In the genomic region with DNA sequence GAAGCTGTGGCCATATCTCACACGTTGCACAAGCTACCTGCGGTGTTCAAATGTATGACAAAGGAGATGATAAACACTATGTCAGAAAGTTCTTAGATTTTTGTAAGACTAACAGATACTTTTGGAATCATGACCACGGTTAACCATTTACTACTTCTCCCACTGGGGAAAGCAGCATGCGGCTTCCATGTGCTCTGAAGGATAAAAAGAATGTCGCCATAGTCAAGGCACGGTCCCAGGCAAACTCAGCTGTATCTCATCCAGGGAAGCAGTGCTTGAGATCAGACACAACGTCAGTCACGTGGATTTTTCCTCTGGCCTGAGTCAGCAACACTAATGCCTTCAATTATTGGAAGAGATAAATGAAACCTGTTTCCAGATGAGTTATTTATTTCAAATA, we compare ENCODE assay signal across 21 mouse cellular contexts. TPM values are rescaled to one million over a fixed set of nuclear protein-coding genes. Genes with fewer than 3 reads are reported as not detected.
DNase-seq lines count a peak whose midpoint lies in the region; ATAC-seq and TF ChIP-seq lines count a peak whose summit lies in the region.
"Had no signal": no experiment of that assay in that cellular context is flagged by ENCODE, and none has a peak within 500 bp of the region (broad histone marks: within the 10 kb centered on the region; RNA-seq: fewer than 3 reads in every experiment).

No protein-coding gene starts in this region.

- no peak for ATAC-seq in kidney, embryonic 15.5 days (replicated peaks; ENCODE audit: low FRiP score)
- ATAC-seq in Patski, result peak; percentile 85
- ATAC-seq in megakaryocyte, adult 5-6 weeks (ENCODE audit: poor library complexity, severe bottlenecking), result 0 out of 2 replicates have a peak, but pooled peaks have one; percentile 30
- ATAC-seq: activated CD4-positive, CD25-positive, alpha-beta regulatory T cell, adult 4 months; forebrain, embryonic 13.5 days; forebrain, postnatal 0 days had no signal

- no peak overlapping the region for H3K4me3 ChIP-seq in kidney, embryonic 15.5 days (replicated peaks)
- H3K4me3 ChIP-seq: embryonic facial prominence, embryonic 10.5 days; forebrain, embryonic 13.5 days; heart, embryonic 12.5 days; hindbrain, embryonic 10.5 days had no signal

- TF ChIP-seq CTCF in Patski (IDR thresholded peaks at IDR 0.05), result no peak

- CTCF ChIA-PET in Patski (lab: Charles Lee), result interaction anchor here (1.8 kb wide), 1 partner anchor 11 kb away, joined by 5 read pairs; no protein-coding TSS in a partner anchor

- H3K36me3 ChIP-seq in kidney, embryonic 15.5 days, result no peaks in the 10 kb centered on the region
- H3K36me3 ChIP-seq: embryonic facial prominence, embryonic 10.5 days; heart, embryonic 12.5 days; hindbrain, embryonic 10.5 days had no signal

- no peak overlapping the region for H3K4me2 ChIP-seq in kidney, embryonic 15.5 days
- H3K4me2 ChIP-seq: forebrain, embryonic 13.5 days; heart, embryonic 12.5 days had no signal

- no peak overlapping the region for H3K27ac ChIP-seq in kidney, embryonic 15.5 days
- H3K27ac ChIP-seq: embryonic facial prominence, embryonic 10.5 days; forebrain, embryonic 13.5 days; hindbrain, embryonic 10.5 days had no signal

- POLR2A ChIA-PET in Patski (lab: Charles Lee), result no interaction called here

- peak; percentile 31 for DNase-seq in kidney, adult 18-20 months
- DNase-seq in Patski (ENCODE audit: low read depth, low spot score), result peak; percentile 27
- DNase-seq in kidney, postnatal 10 days, result peak; percentile 15
- DNase-seq in right cerebral cortex, postnatal 4 days, result no peak
- DNase-seq in ovary, adult 18-20 months (ENCODE audit: low spot score), result no peak
- DNase-seq: adrenal gland, postnatal 14 days; cerebellum, adult 18-20 months; cerebellum, adult 9-11 months; forebrain, postnatal 0 days; gastrocnemius, postnatal 14 days had no signal

- no peaks in the 10 kb centered on the region for H3K27me3 ChIP-seq in kidney, embryonic 15.5 days
- H3K27me3 ChIP-seq in Patski, result no peaks in the 10 kb centered on the region
- H3K27me3 ChIP-seq: forebrain, embryonic 13.5 days; heart, embryonic 12.5 days had no signal

- 79% methylated on average over 8 of the region's 8 CpGs for WGBS in kidney, embryonic 15.5 days

- H3K9ac ChIP-seq in kidney, embryonic 15.5 days, result no peak overlapping the region
- H3K9ac ChIP-seq: forebrain, embryonic 13.5 days; forebrain, postnatal 0 days; heart, embryonic 12.5 days had no signal

- no peaks in the 10 kb centered on the region for H3K9me3 ChIP-seq in kidney, embryonic 15.5 days (replicated peaks)
- H3K9me3 ChIP-seq: embryonic facial prominence, embryonic 10.5 days; forebrain, embryonic 13.5 days; heart, embryonic 12.5 days; hindbrain, embryonic 10.5 days had no signal

- no peaks in the 10 kb centered on the region for H3K4me1 ChIP-seq in kidney, embryonic 15.5 days
- H3K4me1 ChIP-seq: embryonic facial prominence, embryonic 10.5 days; forebrain, embryonic 13.5 days; heart, embryonic 12.5 days; hindbrain, embryonic 10.5 days had no signal

- in situ Hi-C loops in Patski (cut with MboI; ENCODE audit: low pct_unique_long_range_greater_than_20kb), result no loop called here

RNA-seq across cellular contexts. Expression of a gene that starts 9.7 kb away (rescaled TPM):
- 4.4 and 5.4 TPM in 2 replicates for polyA plus RNA-seq in kidney, embryonic 15.5 days (2015; fragmentation: Nextera tagmentation; extraction: Ambion mirVana)
- polyA plus RNA-seq in Patski (2021), result not detected
- total RNA-seq in megakaryocyte, adult 5-6 weeks (2015), result 0.68 and 1.2 TPM in 2 replicates
- total RNA-seq in megakaryocyte, adult 5-6 weeks (2017), result 0.29 and 0.69 TPM in 2 replicates
- total RNA-seq: forebrain, postnatal 0 days; heart, adult 8-10 months; heart, postnatal 25 days; MEL had no signal
- polyA plus RNA-seq: activated CD4-positive, CD25-positive, alpha-beta regulatory T cell, adult 4 months; C2C12; embryonic facial prominence, embryonic 10.5 days; forebrain, embryonic 13.5 days; forebrain, postnatal 0 days; heart, embryonic 12.5 days had no signal

Comparison
In these comparisons a context has a peak if more than half of its experiments do, and no peak if none do; other contexts are left out.
1. DNase-seq: peak in kidney, adult 18-20 months (single experiment), Patski (single experiment) and kidney, postnatal 10 days (single experiment); none in right cerebral cortex, postnatal 4 days (single experiment) and ovary, adult 18-20 months (single experiment).